Mouse (Mus musculus) thymus, adult 2 months (tissue): Measurements from ENCODE around the gene Ap1g1. TPM values are rescaled to one million over a fixed set of nuclear protein-coding genes. Genes with fewer than 3 reads are reported as not detected.

Experiments used
- DNase-seq: peaks from one replicate; pipeline ENCODE4 v3.0.0; 2021
- H3K27ac ChIP-seq: fragments of 200-500 bp; 2 replicates; pipeline ENCODE4 v1.5.1; 2012; ENCODE audit warnings: low read length, control low read depth; ENCODE audit not compliant: control insufficient read depth, insufficient read depth
- H3K27me3 ChIP-seq: fragments of 200-500 bp; 2 replicates; pipeline ENCODE4 v1.6.1; 2012; ENCODE audit warnings: mild to moderate bottlenecking, low read length, moderate library complexity, mixed read lengths; ENCODE audit not compliant: control insufficient read depth, insufficient read depth
- H3K36me3 ChIP-seq: fragments of 200-500 bp; 2 replicates; pipeline ENCODE4 v1.6.1; 2012; ENCODE audit warnings: mild to moderate bottlenecking, low read length, moderate library complexity; ENCODE audit not compliant: control insufficient read depth, insufficient read depth
- H3K4me1 ChIP-seq: fragments of 200-500 bp; replicated peaks from 2 replicates; pipeline ENCODE4 v1.6.1; 2012; ENCODE audit warnings: low read length; ENCODE audit not compliant: control insufficient read depth, insufficient read depth
- H3K4me3 ChIP-seq: fragments of 200-500 bp; 2 replicates; pipeline ENCODE4 v1.5.1; 2012; ENCODE audit warnings: mild to moderate bottlenecking, low read length, control low read depth, moderate library complexity; ENCODE audit not compliant: control insufficient read depth, insufficient read depth
- CTCF ChIP-seq: fragments of 200-500 bp; IDR thresholded peaks from 2 replicates; pipeline ENCODE4 v1.5.1; 2012; ENCODE audit warnings: mild to moderate bottlenecking, control low read depth, low read length, moderate library complexity, borderline replicate concordance; ENCODE audit not compliant: control insufficient read depth, poor library complexity, insufficient read depth; ENCODE audit errors: extremely low read depth
- POLR2A ChIP-seq: fragments of 200-500 bp; IDR thresholded peaks from 2 replicates; pipeline ENCODE4 v1.6.1; 2012; ENCODE audit warnings: mild to moderate bottlenecking, low read length, control low read depth, moderate library complexity; ENCODE audit not compliant: control insufficient read depth, poor library complexity, insufficient read depth; ENCODE audit errors: extremely low read depth
- WGBS: fragments of 180-500 bp; shearing (Covaris S2); methylation state at CpG from one replicate; pipeline ENCODE4 v1.1.7; 2018; 5-methylcytosine and 5-hydroxymethylcytosine counted together
- polyA plus RNA-seq: library from polyadenylated mRNA; depleted of rRNA; stranded (reverse); fragments of >200 nt; gene quantifications from 2 replicates; pipeline ENCODE4 v1.2.3, GENCODE M21; 2012

The Ap1g1 gene
- polyA plus RNA-seq, 1 experiment = 42.2 TPM

GRCm38 (mm10) chr8:109853423-109853822 is 75.1 kb downstream of the Ap1g1 start:
- no peak for TF ChIP-seq POLR2A
- no peak for TF ChIP-seq CTCF
- WGBS = 44% methylated on average over 6 of the region's 6 CpGs
- Histone ChIP-seq H3K27me3 (no peaks in the 10 kb centered on the region), H3K4me1 (no peaks in the 10 kb centered on the region), H3K36me3 (peaks cover 71% of the 10 kb centered on the region), H3K4me3 (no peak overlapping the region), H3K27ac (no peak overlapping the region)
- DNase-seq = peak; percentile 61

- H3K4me1 ChIP-seq = no peaks in the 10 kb centered on the region
- WGBS = 95% methylated on average over 4 of the region's 4 CpGs
- no peak for DNase-seq
- H3K27ac ChIP-seq = no peak overlapping the region
- H3K4me3 ChIP-seq = no peak overlapping the region
- no peak for TF ChIP-seq POLR2A
- TF ChIP-seq CTCF = no peak
- H3K36me3 ChIP-seq = peaks cover 73% of the 10 kb centered on the region
- no peaks in the 10 kb centered on the region for H3K27me3 ChIP-seq
Observed at GRCm38 (mm10) chr8:109854522-109854921, 76.2 kb downstream of the Ap1g1 start.

GRCm38 (mm10) chr8:109855451-109855850 is 77.1 kb downstream of the Ap1g1 start:
- Histone ChIP-seq H3K4me3 (no peak overlapping the region), H3K27ac (no peak overlapping the region), H3K36me3 (peaks cover 71% of the 10 kb centered on the region), H3K27me3 (no peaks in the 10 kb centered on the region), H3K4me1 (no peaks in the 10 kb centered on the region)
- no peak for TF ChIP-seq CTCF
- no peak for TF ChIP-seq POLR2A
- DNase-seq = no peak
- over 99% methylated on average over 6 of the region's 6 CpGs for WGBS

- peaks cover 35% of the 10 kb centered on the region for H3K36me3 ChIP-seq
- H3K27me3 ChIP-seq = no peaks in the 10 kb centered on the region
- peak; percentile 10 for DNase-seq
- WGBS = 20% methylated on average over 2 of the region's 2 CpGs
- TF ChIP-seq CTCF = no peak
- no peak for TF ChIP-seq POLR2A
- no peak overlapping the region for H3K27ac ChIP-seq
- H3K4me1 ChIP-seq = peaks cover 2% of the 10 kb centered on the region
- H3K4me3 ChIP-seq = no peak overlapping the region
Observed at GRCm38 (mm10) chr8:109863398-109863797, 85.0 kb downstream of the Ap1g1 start.

GRCm38 (mm10) chr8:109864798-109865197 is 86.4 kb downstream of the Ap1g1 start:
- no peak for DNase-seq
- no peak overlapping the region for H3K27ac ChIP-seq
- peaks cover 29% of the 10 kb centered on the region for H3K36me3 ChIP-seq
- no peaks in the 10 kb centered on the region for H3K27me3 ChIP-seq
- no peak for TF ChIP-seq CTCF
- no peak for TF ChIP-seq POLR2A
- peaks cover 6% of the 10 kb centered on the region for H3K4me1 ChIP-seq
- H3K4me3 ChIP-seq = no peak overlapping the region
- WGBS = 92% methylated on average over 2 of the region's 2 CpGs

- Histone ChIP-seq H3K27ac (no peak overlapping the region), H3K4me1 (peaks cover 6% of the 10 kb centered on the region), H3K4me3 (no peak overlapping the region), H3K27me3 (no peaks in the 10 kb centered on the region; the same call in 1 of the 2 replicates), H3K36me3 (peaks cover 22% of the 10 kb centered on the region)
- no peak for DNase-seq
- 94% methylated on average over 4 of the region's 4 CpGs for WGBS
- TF ChIP-seq POLR2A (no peak), CTCF (no peak)
Observed at GRCm38 (mm10) chr8:109865536-109865935, 87.2 kb downstream of the Ap1g1 start.

- 96% methylated on average over 5 of the region's 5 CpGs for WGBS
- TF ChIP-seq CTCF (no peak), POLR2A (no peak)
- no peak for DNase-seq
- H3K4me3 ChIP-seq = no peak overlapping the region
- H3K27me3 ChIP-seq = no peaks in the 10 kb centered on the region; the same call in 1 of the 2 replicates
- H3K27ac ChIP-seq = no peak overlapping the region
- H3K36me3 ChIP-seq = peaks cover 11% of the 10 kb centered on the region
- H3K4me1 ChIP-seq = peaks cover 6% of the 10 kb centered on the region
Observed at GRCm38 (mm10) chr8:109866690-109867089, 88.3 kb downstream of the Ap1g1 start.
